In genomic region chr8:80948405-80949183, GRCm38 (mm10) we compare ENCODE assay signal across 9 mouse cellular contexts.
DNase-seq lines count a peak whose midpoint lies in the region; ATAC-seq lines count a peak whose summit lies in the region.
"Had no signal": no experiment of that assay in that cellular context is flagged by ENCODE, and none has a peak within 500 bp of the region (broad histone marks: within the 10 kb centered on the region; RNA-seq: fewer than 3 reads in every experiment).

No protein-coding gene starts in this region.

- no peak overlapping the region for H3K27ac ChIP-seq in forebrain, embryonic 16.5 days (ENCODE audit: low read length)

- no peak overlapping the region for H3K4me3 ChIP-seq in forebrain, embryonic 16.5 days (replicated peaks; ENCODE audit: low read length)

- H3K4me1 ChIP-seq in forebrain, embryonic 16.5 days (replicated peaks; ENCODE audit: control insufficient read depth, insufficient read depth, low read length): no peaks in the 10 kb centered on the region; the same call in 1 of the 2 replicates

- no peaks in the 10 kb centered on the region for H3K36me3 ChIP-seq in forebrain, embryonic 16.5 days (ENCODE audit: control insufficient read depth, insufficient read depth)

- no peaks in the 10 kb centered on the region for H3K9me3 ChIP-seq in forebrain, embryonic 16.5 days (ENCODE audit: control insufficient read depth, low read length)

- H3K9ac ChIP-seq in forebrain, embryonic 16.5 days (replicated peaks; ENCODE audit: low read depth, low read length): no peak overlapping the region

- WGBS in forebrain, embryonic 16.5 days: 83% methylated on average over 7 of the region's 7 CpGs

- DNase-seq in CD4-positive, CD25-positive, alpha-beta regulatory T cell, adult 2 months (ENCODE audit: low read depth, low spot score): peak; percentile 50
- DNase-seq in kidney, postnatal 36 days: peak; percentile 14 to 34
- DNase-seq in layer of hippocampus, adult 9-10 months (ENCODE audit: low spot score): no peak
- DNase-seq in ovary, postnatal 10 days (ENCODE audit: low spot score): no peak
- DNase-seq in cerebellum, postnatal 14 days: no peak
- DNase-seq: cerebellum, adult 11 months had no signal

- no peaks in the 10 kb centered on the region for H3K27me3 ChIP-seq in forebrain, embryonic 16.5 days (replicated peaks; ENCODE audit: control insufficient read depth, insufficient read depth, low read length)

- ATAC-seq in activated CD4-positive, CD25-positive, alpha-beta regulatory T cell, adult 4 months: peak; percentile 61
- peak; percentile 62 for ATAC-seq in megakaryocyte, adult 5-6 weeks (ENCODE audit: poor library complexity, severe bottlenecking)
- ATAC-seq in forebrain, embryonic 16.5 days: no peak

- H3K4me2 ChIP-seq in forebrain, embryonic 16.5 days (ENCODE audit: low read length): no peak overlapping the region

Comparison
In these comparisons a context has a peak if more than half of its experiments do, and no peak if none do; other contexts are left out.
1. DNase-seq: peak in CD4-positive, CD25-positive, alpha-beta regulatory T cell, adult 2 months (single experiment) and kidney, postnatal 36 days (2 of 2); none in layer of hippocampus, adult 9-10 months (single experiment), ovary, postnatal 10 days (single experiment) and cerebellum, postnatal 14 days (0 of 2).